1 mouse cellular context compared by ENCODE assay signal in the genomic region with DNA sequence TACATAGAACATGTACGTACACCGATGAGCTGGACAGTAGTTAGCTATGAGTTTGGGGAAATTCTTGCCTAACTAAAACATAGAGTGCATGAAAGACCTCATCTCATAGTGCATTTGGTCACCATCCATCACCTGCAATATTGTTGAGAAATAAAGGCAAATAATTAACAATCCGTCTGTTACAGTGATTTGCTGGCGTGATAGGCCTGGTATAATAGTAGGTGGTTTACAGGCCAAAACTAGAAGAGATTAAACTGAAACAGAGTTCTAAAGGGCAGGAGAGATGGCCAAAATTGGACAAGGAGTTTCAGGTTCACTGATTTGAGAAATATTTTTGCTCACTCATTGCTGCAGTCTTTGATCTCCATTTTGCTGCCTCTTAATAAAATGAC.
TF ChIP-seq lines count a peak whose summit lies in the region.

No protein-coding gene starts in this region.

TF ChIP-seq in CH12.LX, 34 proteins besides CTCF, POLR2A, EP300 and RAD21 (continued from another document):
- TF ChIP-seq RCOR1 (conservative IDR thresholded peaks at IDR 0.05; ENCODE audit: low read depth, low read length), result peak; percentile 67; the same call in 1 of the 2 replicates
TF ChIP-seq in CH12.LX: peak in this region for 4.
